Mouse (Mus musculus) ES-E14 (cell line): ENCODE results near the gene Apol7a. TPM values are rescaled to one million over a fixed set of nuclear protein-coding genes. Genes with fewer than 3 reads are reported as not detected.

ENCODE experiments used
- DNase-seq: peaks from one replicate; pipeline ENCODE4 v3.0.0-alpha.2; 2013; ENCODE audit warnings: low read depth, low spot score
- H3K27ac ChIP-seq: 2 replicates; pipeline ENCODE4 v1.5.1; 2012; ENCODE audit warnings: low read depth, mild to moderate bottlenecking, low read length, moderate library complexity, mixed read lengths; ENCODE audit not compliant: poor library complexity, insufficient read depth, severe bottlenecking
- H3K36me3 ChIP-seq: 2 replicates; pipeline ENCODE4 v1.6.1; 2012; ENCODE audit warnings: mild to moderate bottlenecking, low read length, moderate library complexity, mixed read lengths; ENCODE audit not compliant: control insufficient read depth, poor library complexity, insufficient read depth, severe bottlenecking
- H3K4me1 ChIP-seq, 2 experiments: fragments of 150-350 bp in 1 of 2; sonication (generic) in 1 of 2; 2 replicates each; pipeline ENCODE4 v1.6.1; 2012; ENCODE audit warnings: low read length in 2 of 2, mild to moderate bottlenecking in 1 of 2, mixed read lengths in 1 of 2; ENCODE audit not compliant: control insufficient read depth in 2 of 2, insufficient read depth in 2 of 2, poor library complexity in 1 of 2
- H3K4me3 ChIP-seq, 2 experiments: fragments of 150-350 bp in 1 of 2; sonication (generic) in 1 of 2; 2 replicates each; pipeline ENCODE4 v1.5.1; 2012; ENCODE audit warnings: low read length in 2 of 2, low read depth in 1 of 2, mild to moderate bottlenecking in 1 of 2, mixed read lengths in 1 of 2; ENCODE audit not compliant: insufficient read depth in 1 of 2, poor library complexity in 1 of 2, severe bottlenecking in 1 of 2
- H3K9ac ChIP-seq: 2 replicates; pipeline ENCODE4 v1.6.1; 2012; ENCODE audit warnings: low read depth, mild to moderate bottlenecking, low read length, mixed read lengths; ENCODE audit not compliant: poor library complexity, insufficient read depth, severe bottlenecking
- H3K9me3 ChIP-seq: fragments of 150-350 bp; sonication (generic); 2 replicates; pipeline ENCODE4 v1.6.1; 2012; ENCODE audit warnings: low read depth, mild to moderate bottlenecking, low read length; ENCODE audit not compliant: control insufficient read depth, insufficient read depth
- CHD2 ChIP-seq: IDR thresholded peaks from 2 replicates; pipeline ENCODE4 v1.6.1; 2014; ENCODE audit warnings: mild to moderate bottlenecking, low read depth, low read length, inconsistent platforms
- HCFC1 ChIP-seq: IDR thresholded peaks from 2 replicates; pipeline ENCODE4 v1.6.1; 2012; ENCODE audit warnings: low read length, inconsistent platforms, borderline replicate concordance; ENCODE audit not compliant: insufficient read depth
- MAFK ChIP-seq: IDR thresholded peaks from 2 replicates; pipeline ENCODE4 v1.6.1; 2014; ENCODE audit warnings: mild to moderate bottlenecking, low read depth, low read length, inconsistent platforms; ENCODE audit not compliant: insufficient read depth
- ZC3H11A ChIP-seq: IDR thresholded peaks from 2 replicates; pipeline ENCODE4 v1.6.1; 2012; ENCODE audit warnings: low read depth, mild to moderate bottlenecking, inconsistent platforms, low read length, borderline replicate concordance
- ZNF384 ChIP-seq: IDR thresholded peaks from 2 replicates; pipeline ENCODE4 v1.6.1; 2012; ENCODE audit warnings: low read depth, low read length, inconsistent platforms
- in situ Hi-C, 2 experiments: fragments of 600-800 bp; cut with MboI; formaldehyde crosslinking; loops; one replicate each; pipeline ENCODE4 v1.15.1; 2025; ENCODE audit warnings: low sequenced_read_pairs in 2 of 2, inconsistent platforms in 1 of 2; ENCODE audit not compliant: unreplicated experiment in 2 of 2
- total RNA-seq: library from RNA; depleted of rRNA; stranded (reverse); fragments of 300-350 nt; gene quantifications from 2 replicates; pipeline ENCODE4 v1.2.3, GENCODE M21; 2012

Apol7a gene
- total RNA-seq, 1 experiment = 0.27 TPM

GRCm38 (mm10) chr15:77365700-77366570 lies 33.0 kb downstream of the Apol7a start:
- DNase-seq = no peak
- H3K9me3 ChIP-seq = no peaks in the 10 kb centered on the region
- peak overlapping the region; percentile 88; the same call in 1 of the 2 replicates for H3K9ac ChIP-seq
- H3K36me3 ChIP-seq = no peaks in the 10 kb centered on the region
- in situ Hi-C loops = loop anchor here in 1 of 2 experiments (25.0 kb wide), 1 partner anchor 404 kb away; no protein-coding TSS in a partner anchor
- H3K4me3 ChIP-seq = peak overlapping the region in 1 of 2 experiments; percentile 62; a peak in 1 of 4 replicates
- TF ChIP-seq HCFC1 = no peak
- TF ChIP-seq CHD2 = no peak
- TF ChIP-seq ZNF384 = no peak
- no peak for TF ChIP-seq ZC3H11A
- H3K4me1 ChIP-seq = peaks cover 11 to 30% of the 10 kb centered on the region in 2 experiments
- H3K27ac ChIP-seq = peak overlapping the region; percentile 34; the same call in 1 of the 2 replicates

DNA sequence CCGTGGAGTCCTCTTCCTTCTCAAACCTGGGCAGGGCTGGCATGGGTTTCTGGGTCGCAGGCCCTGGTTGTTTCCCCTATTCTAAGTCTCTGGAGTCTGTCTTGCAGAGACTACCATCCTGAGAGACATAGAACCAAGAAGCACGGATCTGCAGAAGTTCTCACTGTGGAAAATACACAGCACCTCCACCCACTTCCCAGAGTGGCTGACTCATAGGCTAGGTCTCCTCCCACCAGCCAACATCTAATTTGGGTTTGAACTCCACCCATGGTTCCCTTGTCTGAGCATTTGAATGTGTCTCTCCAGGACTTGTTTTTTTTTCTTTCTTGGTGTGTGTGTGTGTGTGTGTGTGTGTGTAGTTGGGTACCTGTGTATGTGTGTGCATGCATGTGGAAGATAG lies 34.9 kb downstream of the Apol7a start:
- in situ Hi-C loops = loop anchor here in 1 of 2 experiments (25.0 kb wide), 1 partner anchor 402 kb away; no protein-coding TSS in a partner anchor
- DNase-seq = no peak
- H3K4me1 ChIP-seq = peaks cover 19 to 31% of the 10 kb centered on the region in 2 experiments
- peak overlapping the region; percentile 28; the same call in 1 of the 2 replicates for H3K9ac ChIP-seq
- H3K27ac ChIP-seq = 0 out of 2 replicates have a peak overlapping the region, but pooled peaks have one; percentile 15
- no peaks in the 10 kb centered on the region for H3K36me3 ChIP-seq
- H3K4me3 ChIP-seq = no peak overlapping the region
- no peaks in the 10 kb centered on the region for H3K9me3 ChIP-seq
- TF ChIP-seq CHD2 (no peak), MAFK (no peak), HCFC1 (no peak), ZNF384 (no peak), ZC3H11A (no peak)

GRCm38 (mm10) chr15:77363578-77363977 lies 35.3 kb downstream of the Apol7a start:
- Histone ChIP-seq H3K9me3 (no peaks in the 10 kb centered on the region), H3K27ac (0 out of 2 replicates have a peak overlapping the region, but pooled peaks have one; percentile 15), H3K9ac (peak overlapping the region; percentile 28; the same call in 1 of the 2 replicates), H3K4me1 (peaks cover 16 to 27% of the 10 kb centered on the region in 2 experiments), H3K4me3 (no peak overlapping the region), H3K36me3 (no peaks in the 10 kb centered on the region)
- in situ Hi-C loops = loop anchor here in 1 of 2 experiments (25.0 kb wide), 1 partner anchor 401 kb away; no protein-coding TSS in a partner anchor
- no peak for DNase-seq
- TF ChIP-seq HCFC1 (no peak), MAFK (no peak), ZC3H11A (no peak), CHD2 (no peak), ZNF384 (no peak)

DNA sequence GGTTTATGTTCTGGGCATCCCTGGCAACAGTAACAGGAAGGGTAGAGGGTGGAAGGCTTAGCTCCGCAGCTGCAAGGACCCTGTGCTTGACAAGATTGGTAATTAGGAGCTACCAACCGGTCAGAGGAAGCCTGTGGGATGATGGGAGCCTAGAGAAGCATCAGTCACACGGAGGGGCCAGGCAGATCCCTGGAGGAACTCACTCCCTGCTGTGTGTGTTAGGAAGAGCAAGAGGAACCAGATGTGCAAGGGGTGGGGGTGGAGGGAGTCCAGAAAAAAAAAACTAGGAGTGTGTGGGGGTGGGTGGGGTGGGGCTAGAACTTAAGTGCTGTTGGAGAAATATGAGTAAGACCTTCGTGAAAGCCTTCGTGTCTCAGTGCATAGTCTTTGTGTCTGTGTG lies 36.0 kb downstream of the Apol7a start:
- no peaks in the 10 kb centered on the region for H3K36me3 ChIP-seq
- no peak overlapping the region for H3K27ac ChIP-seq
- no peak for DNase-seq
- no peak overlapping the region for H3K9ac ChIP-seq
- no peaks in the 10 kb centered on the region for H3K9me3 ChIP-seq
- TF ChIP-seq HCFC1 = no peak
- 0 out of 2 replicates have a peak, but pooled peaks have one; percentile 45 for TF ChIP-seq ZNF384
- no peak overlapping the region for H3K4me3 ChIP-seq
- in situ Hi-C loops = loop anchor here in 1 of 2 experiments (25.0 kb wide), 1 partner anchor 401 kb away; no protein-coding TSS in a partner anchor
- H3K4me1 ChIP-seq = peaks cover 15 to 26% of the 10 kb centered on the region in 2 experiments
